Mouse (Mus musculus): ENCODE data around the gene Pde4d.

DNA sequence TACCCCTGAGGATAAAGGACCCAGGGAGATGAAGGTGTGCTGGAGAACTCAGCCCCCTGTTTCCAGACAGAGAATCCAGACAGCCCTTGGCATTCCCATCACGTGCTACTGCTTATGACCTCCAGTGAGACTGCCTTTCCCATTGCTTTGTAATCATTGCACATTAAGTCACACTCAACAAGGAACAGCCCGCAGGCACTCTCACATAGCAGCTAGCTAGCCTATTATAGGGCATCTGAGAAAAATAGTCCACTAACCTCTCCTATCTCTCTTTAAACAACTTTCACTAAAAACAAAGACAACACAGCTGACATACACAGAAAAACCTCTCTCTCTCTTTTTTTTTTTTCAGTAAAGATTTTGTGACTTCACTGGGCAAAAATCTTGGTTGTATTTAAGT is 20.1 kb upstream of the Pde4d start:
- TF ChIP-seq POLR2A (IDR thresholded peaks at IDR 0.05; ENCODE audit: insufficient read depth, low read depth, low read length), result no peak
- no peak for TF ChIP-seq CTCF (IDR thresholded peaks at IDR 0.05; ENCODE audit: insufficient read depth, low read depth, low read length)
